Mouse (Mus musculus): ENCODE measurements around the gene Eif4ebp2. TPM values are rescaled to one million over a fixed set of nuclear protein-coding genes. Genes with fewer than 3 reads are reported as not detected.

The Eif4ebp2 gene
- total and polyA plus RNA-seq, 2 experiments from 2014 or later: 14.7 to 40.0 TPM

- Histone ChIP-seq H3K4me3 (ENCODE audit: low read depth, low read length) (no peak overlapping the region), H3K36me3 (replicated peaks; ENCODE audit: control insufficient read depth, insufficient read depth, low read length) (no peaks in the 10 kb centered on the region), H3K9me3 (replicated peaks; ENCODE audit: control insufficient read depth, low read length) (no peaks in the 10 kb centered on the region), H3K27ac (ENCODE audit: low read depth) (no peak overlapping the region), H3K4me2 (ENCODE audit: low read depth, low read length) (0 out of 2 replicates have a peak overlapping the region, but pooled peaks have one; percentile 30), H3K9ac (replicated peaks; ENCODE audit: low read depth, low read length) (no peak overlapping the region), H3K4me1 (ENCODE audit: control insufficient read depth, insufficient read depth) (no peaks in the 10 kb centered on the region; the same call in 1 of the 2 replicates), H3K27me3 (ENCODE audit: control insufficient read depth, insufficient read depth, low read length) (no peaks in the 10 kb centered on the region)
- TF ChIP-seq CTCF (IDR thresholded peaks at IDR 0.05; ENCODE audit: low read depth) (no peak), EP300 (IDR thresholded peaks at IDR 0.05; ENCODE audit: low read depth) (no peak)
- 17% methylated on average over 9 of the region's 9 CpGs for WGBS
- ATAC-seq (ENCODE audit: insufficient read depth, low read depth) (peak; percentile 39; the same call in 1 of the 2 replicates), DNase-seq (ENCODE audit: low spot score) (no peak)
Measured at GRCm38 (mm10) chr10:61394476-61395136, 57.9 kb downstream of the Eif4ebp2 start.

- no peak for TF ChIP-seq CTCF (IDR thresholded peaks at IDR 0.05; ENCODE audit: low read depth)
- TF ChIP-seq EP300 (IDR thresholded peaks at IDR 0.05; ENCODE audit: low read depth): no peak
Measured at GRCm38 (mm10) chr10:61392584-61392983, 59.9 kb downstream of the Eif4ebp2 start.

GRCm38 (mm10) chr10:61390148-61390547 lies 62.3 kb downstream of the Eif4ebp2 start:
- Histone ChIP-seq H3K9ac (replicated peaks; ENCODE audit: low read depth, low read length) (no peak overlapping the region), H3K9me3 (replicated peaks; ENCODE audit: control insufficient read depth, low read length) (no peaks in the 10 kb centered on the region), H3K4me3 (ENCODE audit: low read depth, low read length) (no peak overlapping the region), H3K4me2 (ENCODE audit: low read depth, low read length) (no peak overlapping the region), H3K27ac (ENCODE audit: low read depth) (no peak overlapping the region), H3K4me1 (ENCODE audit: control insufficient read depth, insufficient read depth) (no peaks in the 10 kb centered on the region; the same call in 1 of the 2 replicates), H3K36me3 (replicated peaks; ENCODE audit: control insufficient read depth, insufficient read depth, low read length) (no peaks in the 10 kb centered on the region), H3K27me3 (ENCODE audit: control insufficient read depth, insufficient read depth, low read length) (no peaks in the 10 kb centered on the region)
- WGBS: 12% methylated on average over 2 of the region's 2 CpGs
- ATAC-seq (ENCODE audit: insufficient read depth, low read depth): no peak; the same call in 1 of the 2 replicates
- no peak for DNase-seq (ENCODE audit: low spot score)
- TF ChIP-seq EP300 (IDR thresholded peaks at IDR 0.05; ENCODE audit: low read depth) (no peak), CTCF (IDR thresholded peaks at IDR 0.05; ENCODE audit: low read depth) (no peak)

More at GRCm38 (mm10) chr10:61392584-61392983, 59.9 kb downstream of the Eif4ebp2 start:
- Histone ChIP-seq H3K4me1 (ENCODE audit: control insufficient read depth, insufficient read depth) (no peaks in the 10 kb centered on the region; the same call in 1 of the 2 replicates), H3K27me3 (ENCODE audit: control insufficient read depth, insufficient read depth, low read length) (no peaks in the 10 kb centered on the region), H3K4me3 (ENCODE audit: low read depth, low read length) (no peak overlapping the region), H3K9ac (replicated peaks; ENCODE audit: low read depth, low read length) (no peak overlapping the region), H3K9me3 (replicated peaks; ENCODE audit: control insufficient read depth, low read length) (no peaks in the 10 kb centered on the region), H3K27ac (ENCODE audit: low read depth) (no peak overlapping the region), H3K4me2 (ENCODE audit: low read depth, low read length) (no peak overlapping the region), H3K36me3 (replicated peaks; ENCODE audit: control insufficient read depth, insufficient read depth, low read length) (no peaks in the 10 kb centered on the region)
- DNase-seq (ENCODE audit: low spot score) (no peak), ATAC-seq (ENCODE audit: insufficient read depth, low read depth) (no peak)
- WGBS: 28% methylated on average over 4 of the region's 4 CpGs

- Histone ChIP-seq H3K27me3 (ENCODE audit: control insufficient read depth, insufficient read depth, low read length) (no peaks in the 10 kb centered on the region), H3K9me3 (replicated peaks; ENCODE audit: control insufficient read depth, low read length) (no peaks in the 10 kb centered on the region), H3K4me3 (ENCODE audit: low read depth, low read length) (no peak overlapping the region), H3K4me1 (ENCODE audit: control insufficient read depth, insufficient read depth) (peaks cover 3% of the 10 kb centered on the region), H3K9ac (replicated peaks; ENCODE audit: low read depth, low read length) (no peak overlapping the region), H3K36me3 (replicated peaks; ENCODE audit: control insufficient read depth, insufficient read depth, low read length) (no peaks in the 10 kb centered on the region), H3K4me2 (ENCODE audit: low read depth, low read length) (no peak overlapping the region), H3K27ac (ENCODE audit: low read depth) (no peak overlapping the region)
- DNase-seq (ENCODE audit: low spot score) (no peak), ATAC-seq (ENCODE audit: insufficient read depth, low read depth) (no peak)
- TF ChIP-seq EP300 (IDR thresholded peaks at IDR 0.05; ENCODE audit: low read depth) (no peak), CTCF (IDR thresholded peaks at IDR 0.05; ENCODE audit: low read depth) (no peak)
- 79% methylated on average over 5 of the region's 5 CpGs for WGBS
Measured at GRCm38 (mm10) chr10:61389020-61389419, 63.4 kb downstream of the Eif4ebp2 start.

GRCm38 (mm10) chr10:61386284-61386683 lies 66.2 kb downstream of the Eif4ebp2 start:
- no peaks in the 10 kb centered on the region for H3K9me3 ChIP-seq (replicated peaks; ENCODE audit: control insufficient read depth, low read length)
- H3K36me3 ChIP-seq (replicated peaks; ENCODE audit: control insufficient read depth, insufficient read depth, low read length): no peaks in the 10 kb centered on the region
- TF ChIP-seq CTCF (IDR thresholded peaks at IDR 0.05; ENCODE audit: low read depth): no peak
- no peak for TF ChIP-seq EP300 (IDR thresholded peaks at IDR 0.05; ENCODE audit: low read depth)
- no peak overlapping the region for H3K9ac ChIP-seq (replicated peaks; ENCODE audit: low read depth, low read length)
- H3K27me3 ChIP-seq (ENCODE audit: control insufficient read depth, insufficient read depth, low read length): no peaks in the 10 kb centered on the region
- H3K4me2 ChIP-seq (ENCODE audit: low read depth, low read length): no peak overlapping the region
- peaks cover 18% of the 10 kb centered on the region for H3K4me1 ChIP-seq (ENCODE audit: control insufficient read depth, insufficient read depth)
- ATAC-seq (ENCODE audit: insufficient read depth, low read depth) (no peak), DNase-seq (ENCODE audit: low spot score) (no peak)
- no peak overlapping the region for H3K4me3 ChIP-seq (ENCODE audit: low read depth, low read length)
- WGBS: 23% methylated on average over 6 of the region's 6 CpGs
- no peak overlapping the region for H3K27ac ChIP-seq (ENCODE audit: low read depth)
